Mouse (Mus musculus): ENCODE measurements around the gene Slc25a22.

GRCm38 (mm10) chr7:141416144-141416841 is 21.4 kb downstream of the Slc25a22 start:
- TF ChIP-seq CTCF (conservative IDR thresholded peaks at IDR 0.05; ENCODE audit: low read length) (no peak), NANOG (IDR thresholded peaks at IDR 0.05; ENCODE audit: borderline replicate concordance, low read length) (no peak)

Data from E14TG2a.4 (cell line).